Mouse (Mus musculus) lung, embryonic 14.5 days (tissue): ENCODE measurements around the gene Elfn2. TPM values are rescaled to one million over a fixed set of nuclear protein-coding genes. Genes with fewer than 3 reads are reported as not detected.

Experiments
- ATAC-seq: fragments of 200-750 bp; cut with Nextera tagmentation; 2 replicates; pipeline ENCODE4 v1.8.0; 2017; ENCODE audit warnings: mild to moderate bottlenecking, moderate TSS enrichment, moderate library complexity; ENCODE audit not compliant: insufficient read depth
- DNase-seq: peaks from one replicate; pipeline ENCODE4 v3.0.0-alpha.2; 2015
- H3K27ac ChIP-seq: fragments of 300-500 bp; sonication (generic); 2 replicates; pipeline ENCODE4 v1.5.1; 2014; ENCODE audit warnings: low read depth, mild to moderate bottlenecking, moderate library complexity
- H3K27me3 ChIP-seq: fragments of 300-500 bp; sonication (generic); 2 replicates; pipeline ENCODE4 v1.6.1; 2014; ENCODE audit warnings: low read length, control low read depth; ENCODE audit not compliant: insufficient read depth
- H3K36me3 ChIP-seq: fragments of 300-500 bp; sonication (generic); 2 replicates; pipeline ENCODE4 v1.6.1; 2014; ENCODE audit warnings: control low read depth; ENCODE audit not compliant: insufficient read depth
- H3K4me1 ChIP-seq: fragments of 300-500 bp; sonication (generic); 2 replicates; pipeline ENCODE4 v1.6.1; 2014; ENCODE audit warnings: antibody characterized with exemption, control low read depth; ENCODE audit not compliant: insufficient read depth
- H3K4me2 ChIP-seq: fragments of 300-500 bp; sonication (generic); 2 replicates; pipeline ENCODE4 v1.6.1; 2014; ENCODE audit warnings: mild to moderate bottlenecking
- H3K4me3 ChIP-seq: fragments of 300-500 bp; sonication (generic); 2 replicates; pipeline ENCODE4 v1.5.1; 2014; ENCODE audit warnings: low read depth, low read length
- H3K9ac ChIP-seq: fragments of 300-500 bp; sonication (generic); 2 replicates; pipeline ENCODE4 v1.6.1; 2014
- H3K9me3 ChIP-seq: fragments of 300-500 bp; sonication (generic); 2 replicates; pipeline ENCODE4 v1.6.1; 2016; ENCODE audit warnings: low read depth, low read length, control low read depth
- CTCF ChIP-seq: IDR thresholded peaks from 2 replicates; pipeline ENCODE4 v1.5.1; 2016; ENCODE audit warnings: antibody characterized with exemption, low read depth
- WGBS: fragments of 180-500 bp; shearing (Covaris S2); extraction: QIAGEN DNeasy Blood & Tissue Kit; methylation state at CpG from one replicate; pipeline ENCODE4 v1.1.7; 2014; 5-methylcytosine and 5-hydroxymethylcytosine counted together
- polyA plus RNA-seq: library from polyadenylated mRNA; unstranded; fragments of >200 nt; fragmentation: Nextera tagmentation; extraction: Ambion mirVana; gene quantifications from 2 replicates; pipeline ENCODE4 v1.2.1, GENCODE M21; 2014

Elfn2 gene
- polyA plus RNA-seq, 1 experiment from 2014 or later = 0.08 TPM

- no peak overlapping the region for H3K9ac ChIP-seq
- H3K27me3 ChIP-seq = no peaks in the 10 kb centered on the region
- no peaks in the 10 kb centered on the region for H3K36me3 ChIP-seq
- DNase-seq (no peak), ATAC-seq (no peak)
- no peak for TF ChIP-seq CTCF
- no peak overlapping the region for H3K27ac ChIP-seq
- no peaks in the 10 kb centered on the region for H3K9me3 ChIP-seq
- H3K4me1 ChIP-seq = no peaks in the 10 kb centered on the region
- 65% methylated on average over 13 of the region's 13 CpGs for WGBS
- no peak overlapping the region for H3K4me3 ChIP-seq
- no peak overlapping the region for H3K4me2 ChIP-seq
Measured at GRCm38 (mm10) chr15:78698491-78699135, 20.0 kb downstream of the Elfn2 start.

DNA sequence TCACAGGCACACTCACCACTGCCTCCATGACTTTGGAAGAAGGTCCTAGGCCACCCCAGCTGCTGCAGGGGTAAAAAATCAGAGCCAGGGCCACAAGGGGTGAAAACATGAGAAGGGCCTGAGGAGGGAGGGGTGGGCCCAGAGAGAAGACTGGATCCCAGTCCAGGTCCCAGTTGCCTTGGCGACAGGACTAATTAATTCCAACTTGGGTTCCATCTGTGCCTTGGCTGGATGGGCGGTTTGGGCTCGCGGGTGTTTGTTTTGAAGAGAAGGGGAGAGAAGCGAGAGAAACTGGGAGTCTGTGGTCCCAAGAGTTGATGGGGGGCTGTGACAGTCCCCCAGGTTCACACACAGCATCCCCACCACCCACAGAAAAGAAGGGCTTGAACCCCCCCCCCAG is 20.5 kb downstream of the Elfn2 start:
- Histone ChIP-seq H3K9ac (no peak overlapping the region), H3K4me3 (no peak overlapping the region), H3K27ac (no peak overlapping the region), H3K27me3 (no peaks in the 10 kb centered on the region), H3K4me2 (no peak overlapping the region), H3K36me3 (no peaks in the 10 kb centered on the region), H3K9me3 (no peaks in the 10 kb centered on the region), H3K4me1 (no peaks in the 10 kb centered on the region)
- ATAC-seq (no peak), DNase-seq (no peak)
- no peak for TF ChIP-seq CTCF
- WGBS = 36% methylated on average over 5 of the region's 5 CpGs

GRCm38 (mm10) chr15:78695745-78696144 is 22.8 kb downstream of the Elfn2 start:
- Histone ChIP-seq H3K27me3 (no peaks in the 10 kb centered on the region; the same call in 1 of the 2 replicates), H3K4me2 (no peak overlapping the region), H3K9me3 (no peaks in the 10 kb centered on the region), H3K4me3 (no peak overlapping the region), H3K9ac (no peak overlapping the region), H3K4me1 (no peaks in the 10 kb centered on the region), H3K27ac (no peak overlapping the region), H3K36me3 (no peaks in the 10 kb centered on the region)
- no peak for DNase-seq
- 16% methylated on average over 5 of the region's 5 CpGs for WGBS
- ATAC-seq = no peak
- no peak for TF ChIP-seq CTCF

DNA sequence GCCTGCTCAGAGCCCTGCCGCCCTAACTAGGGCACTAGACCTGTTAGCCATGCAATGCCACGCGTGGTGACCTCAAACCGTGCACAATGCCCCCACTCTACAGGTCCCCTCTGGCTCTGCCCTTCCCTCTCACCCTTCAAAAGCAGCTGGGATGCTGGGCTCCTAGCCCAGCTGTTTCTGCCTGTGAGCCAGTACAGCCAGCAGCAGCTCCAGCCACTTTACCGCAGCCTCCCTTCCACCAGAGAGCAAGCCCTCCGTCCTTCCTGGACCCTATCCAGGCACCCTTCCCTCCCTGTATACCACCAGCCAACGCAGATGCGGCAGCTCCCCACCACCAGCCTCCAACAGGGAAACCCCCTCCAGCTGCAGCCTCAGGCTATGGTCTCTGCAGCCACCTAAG is 26.1 kb downstream of the Elfn2 start:
- Histone ChIP-seq H3K4me1 (no peaks in the 10 kb centered on the region), H3K4me2 (no peak overlapping the region), H3K9me3 (no peaks in the 10 kb centered on the region), H3K36me3 (no peaks in the 10 kb centered on the region), H3K4me3 (no peak overlapping the region), H3K9ac (no peak overlapping the region), H3K27me3 (no peaks in the 10 kb centered on the region; the same call in 1 of the 2 replicates), H3K27ac (no peak overlapping the region)
- no peak for DNase-seq
- TF ChIP-seq CTCF = no peak
- ATAC-seq = no peak
- WGBS = 49% methylated on average over 8 of the region's 8 CpGs

- DNase-seq (no peak), ATAC-seq (no peak)
- H3K4me3 ChIP-seq = no peak overlapping the region
- TF ChIP-seq CTCF = no peak
- H3K9me3 ChIP-seq = no peaks in the 10 kb centered on the region
- no peaks in the 10 kb centered on the region; the same call in 1 of the 2 replicates for H3K27me3 ChIP-seq
- H3K4me2 ChIP-seq = no peak overlapping the region
- no peaks in the 10 kb centered on the region for H3K4me1 ChIP-seq
- 80% methylated on average over 2 of the region's 2 CpGs for WGBS
- H3K27ac ChIP-seq = no peak overlapping the region
- no peak overlapping the region for H3K9ac ChIP-seq
- H3K36me3 ChIP-seq = no peaks in the 10 kb centered on the region
Measured at GRCm38 (mm10) chr15:78690716-78691115, 27.9 kb downstream of the Elfn2 start.

- DNase-seq = no peak
- H3K4me1 ChIP-seq = no peaks in the 10 kb centered on the region
- H3K27me3 ChIP-seq = no peaks in the 10 kb centered on the region
- ATAC-seq = no peak
- 66% methylated on average over 7 of the region's 7 CpGs for WGBS
- no peaks in the 10 kb centered on the region for H3K9me3 ChIP-seq
- no peak overlapping the region for H3K4me3 ChIP-seq
- no peak for TF ChIP-seq CTCF
- H3K4me2 ChIP-seq = no peak overlapping the region
- H3K9ac ChIP-seq = no peak overlapping the region
- no peaks in the 10 kb centered on the region for H3K36me3 ChIP-seq
- no peak overlapping the region for H3K27ac ChIP-seq
Measured at GRCm38 (mm10) chr15:78686910-78687309, 31.7 kb downstream of the Elfn2 start.

DNA sequence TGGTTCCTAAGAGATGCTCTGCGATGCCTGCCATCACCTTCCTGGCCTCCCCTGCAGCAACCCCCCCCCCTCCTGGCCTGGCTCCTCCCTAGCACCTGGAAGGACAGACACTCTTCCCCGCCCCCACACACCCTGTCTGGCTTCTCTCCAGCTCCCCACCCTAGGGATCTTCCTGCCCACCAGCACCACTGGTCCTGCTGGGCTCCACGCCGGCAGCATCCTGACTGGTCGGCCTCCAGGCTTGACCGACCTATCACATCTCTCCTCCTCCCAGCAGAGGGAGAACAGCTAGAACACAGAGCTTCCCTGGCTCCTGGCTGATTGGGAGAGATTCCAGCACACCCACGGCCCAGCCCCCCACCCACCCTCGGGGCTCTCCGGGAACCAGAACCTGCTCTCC is 34.5 kb downstream of the Elfn2 start:
- Histone ChIP-seq H3K9me3 (no peaks in the 10 kb centered on the region), H3K27me3 (no peaks in the 10 kb centered on the region), H3K36me3 (no peaks in the 10 kb centered on the region), H3K9ac (no peak overlapping the region), H3K4me3 (no peak overlapping the region), H3K4me1 (no peaks in the 10 kb centered on the region), H3K4me2 (no peak overlapping the region), H3K27ac (no peak overlapping the region)
- no peak for TF ChIP-seq CTCF
- 6% methylated on average over 9 of the region's 9 CpGs for WGBS
- ATAC-seq (no peak; the same call in 1 of the 2 replicates), DNase-seq (peak; percentile 10)

- Histone ChIP-seq H3K9ac (no peak overlapping the region), H3K9me3 (no peaks in the 10 kb centered on the region), H3K4me1 (no peaks in the 10 kb centered on the region), H3K27me3 (no peaks in the 10 kb centered on the region), H3K36me3 (no peaks in the 10 kb centered on the region), H3K4me2 (no peak overlapping the region), H3K4me3 (no peak overlapping the region), H3K27ac (no peak overlapping the region)
- 37% methylated on average over 8 of the region's 8 CpGs for WGBS
- ATAC-seq (no peak), DNase-seq (no peak)
- no peak for TF ChIP-seq CTCF
Measured at GRCm38 (mm10) chr15:78683474-78683873, 35.1 kb downstream of the Elfn2 start.
